Mouse (Mus musculus): ENCODE results near the gene Dohh.

DNA sequence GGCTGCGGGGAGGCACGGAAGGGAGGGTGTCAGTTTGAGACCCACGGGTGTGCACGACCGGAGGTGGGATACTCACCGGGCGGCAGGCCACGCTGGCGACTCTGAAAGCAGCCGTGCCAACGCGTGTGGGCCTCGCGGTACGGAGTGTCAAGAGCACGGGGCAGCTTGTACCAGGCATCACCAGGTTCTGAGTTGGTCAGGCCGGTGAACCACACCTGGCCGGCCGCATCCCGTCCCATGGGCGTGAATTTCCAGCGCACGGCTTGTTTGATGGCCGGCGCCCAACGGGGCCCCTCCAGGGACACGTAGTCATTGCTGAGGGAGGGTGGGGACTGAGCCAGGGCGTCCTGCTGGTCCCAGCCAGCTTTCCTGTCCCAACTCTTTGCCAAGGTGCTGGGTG lies 19.6 kb upstream of the Dohh start:
- no peak for TF ChIP-seq CTCF (IDR thresholded peaks at IDR 0.05; ENCODE audit: low read depth, low read length)
- no peak for TF ChIP-seq POLR2A (IDR thresholded peaks at IDR 0.05; ENCODE audit: insufficient read depth, low read length)
